Mouse (Mus musculus): ENCODE data around the gene Pigo. TPM values are rescaled to one million over a fixed set of nuclear protein-coding genes. Genes with fewer than 3 reads are reported as not detected.
A peak's percentile ranks its signal among the peaks of the same experiment; 100 is the strongest.
"Not testable (repeated sequence)": the region's sequence is repeated elsewhere in the genome, so short reads cannot be mapped to it uniquely, and the experiment has no call there.

Pigo gene
- polyA plus RNA-seq, 1 experiment from 2014 or later: 15.0 TPM

DNA sequence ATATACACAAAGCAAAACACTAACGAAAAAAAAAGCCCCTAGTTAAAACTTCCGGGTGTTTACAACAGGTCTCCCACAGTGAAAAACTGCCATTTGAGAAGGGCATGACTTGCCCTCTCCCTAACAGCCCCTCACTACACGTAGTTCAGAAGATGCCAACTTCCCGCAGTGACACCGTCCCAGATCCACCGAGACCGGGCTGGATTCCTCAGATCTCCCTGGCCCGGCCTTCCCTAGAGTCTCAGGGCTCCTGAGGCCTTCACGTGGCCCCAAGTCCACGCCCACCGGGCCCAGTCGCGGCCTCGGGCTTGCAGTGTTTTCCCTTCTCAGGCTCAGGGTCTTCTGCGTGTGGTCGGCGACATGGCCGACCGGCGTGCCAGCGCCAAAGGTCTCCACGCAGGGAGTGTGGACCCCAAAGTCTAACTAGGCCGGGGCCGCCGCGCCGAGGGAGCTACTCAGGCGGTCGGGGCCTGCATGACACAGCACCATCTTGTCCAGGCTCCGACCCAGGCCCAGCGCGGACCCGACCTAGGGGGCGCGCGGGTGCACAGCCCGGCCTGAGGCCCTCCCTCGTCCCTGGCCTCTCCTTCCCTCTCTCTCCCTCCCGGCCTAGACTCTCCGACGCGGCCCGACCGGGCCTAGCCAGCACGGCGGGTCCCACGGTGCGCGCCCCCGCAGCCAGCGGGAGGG is 26.0 kb downstream of the Pigo start:
- no peaks in the 10 kb centered on the region for H3K9me3 ChIP-seq (replicated peaks)
- peak overlapping the region; percentile 85 for H3K4me3 ChIP-seq
- peak overlapping the region; percentile 99 for H3K27ac ChIP-seq
- H3K4me2 ChIP-seq: peak overlapping the region; percentile 71
- peaks cover 20% of the 10 kb centered on the region for H3K4me1 ChIP-seq (replicated peaks)
- H3K9ac ChIP-seq: peak overlapping the region; percentile 99
- H3K36me3 ChIP-seq: peaks cover 11% of the 10 kb centered on the region
- WGBS: under 1% methylated on average over 51 of the region's 51 CpGs
- peak; percentile 83 for ATAC-seq (replicated peaks; ENCODE audit: insufficient number of reproducible peaks, insufficient read depth, low FRiP score, low read depth)
- no peaks in the 10 kb centered on the region for H3K27me3 ChIP-seq

DNA sequence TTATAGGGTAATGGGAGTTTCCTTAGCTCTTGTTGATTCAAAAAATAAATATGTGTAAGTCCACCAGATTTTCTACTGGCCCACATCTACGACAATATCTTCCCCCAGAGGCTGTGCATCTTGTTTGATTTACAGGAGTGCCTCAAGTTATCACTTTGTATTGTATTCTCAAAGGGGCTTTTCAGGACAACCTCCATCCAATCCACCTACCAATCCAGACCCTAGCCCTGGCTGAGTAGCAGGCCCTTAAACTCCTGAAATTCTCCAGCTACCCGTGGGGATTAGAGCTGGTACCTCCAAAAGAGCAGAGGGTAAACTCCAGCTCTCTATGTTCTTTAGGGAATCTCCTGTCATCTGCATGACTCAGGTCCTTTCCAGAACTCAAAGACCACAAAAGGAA is 27.6 kb downstream of the Pigo start:
- peak overlapping the region; percentile 99 for H3K27ac ChIP-seq
- H3K4me3 ChIP-seq: peak overlapping the region; percentile 85
- H3K4me1 ChIP-seq (replicated peaks): peaks cover 20% of the 10 kb centered on the region
- no peaks in the 10 kb centered on the region for H3K27me3 ChIP-seq
- peak overlapping the region; percentile 44; the same call in 1 of the 2 replicates for H3K9ac ChIP-seq
- WGBS: 26% methylated on average over 2 of the region's 2 CpGs
- H3K4me2 ChIP-seq: peak overlapping the region; percentile 71
- peaks cover 27% of the 10 kb centered on the region for H3K36me3 ChIP-seq
- H3K9me3 ChIP-seq (replicated peaks): no peaks in the 10 kb centered on the region
- no peak for ATAC-seq (replicated peaks; ENCODE audit: insufficient number of reproducible peaks, insufficient read depth, low FRiP score, low read depth)

DNA sequence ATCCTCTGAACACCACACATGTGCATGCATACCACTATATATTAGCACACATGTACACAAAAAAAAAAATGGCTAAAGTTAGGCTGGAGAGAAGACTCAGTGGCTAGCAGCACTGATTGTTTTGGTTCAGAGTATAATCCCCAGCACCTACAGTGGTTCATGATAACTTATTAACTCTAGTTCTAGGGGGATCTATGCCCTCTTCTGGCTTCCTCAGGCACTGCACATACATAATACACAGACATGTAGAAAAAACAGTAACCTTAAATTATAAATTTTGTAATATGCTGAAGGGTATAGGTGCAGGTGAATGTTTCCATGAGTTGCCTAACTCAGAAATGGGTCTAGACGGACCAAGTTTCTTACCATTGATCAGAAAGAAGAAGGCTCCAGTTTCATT is 37.3 kb downstream of the Pigo start:
- 63% methylated on average over 1 of the region's 1 CpGs for WGBS
- Histone ChIP-seq H3K4me2 (no peak overlapping the region), H3K4me1 (replicated peaks) (no peaks in the 10 kb centered on the region), H3K9ac (no peak overlapping the region), H3K9me3 (replicated peaks) (no peaks in the 10 kb centered on the region), H3K27ac (no peak overlapping the region), H3K27me3 (no peaks in the 10 kb centered on the region), H3K4me3 (no peak overlapping the region), H3K36me3 (peaks cover 96% of the 10 kb centered on the region)
- ATAC-seq (replicated peaks; ENCODE audit: insufficient number of reproducible peaks, insufficient read depth, low FRiP score, low read depth): no peak

DNA sequence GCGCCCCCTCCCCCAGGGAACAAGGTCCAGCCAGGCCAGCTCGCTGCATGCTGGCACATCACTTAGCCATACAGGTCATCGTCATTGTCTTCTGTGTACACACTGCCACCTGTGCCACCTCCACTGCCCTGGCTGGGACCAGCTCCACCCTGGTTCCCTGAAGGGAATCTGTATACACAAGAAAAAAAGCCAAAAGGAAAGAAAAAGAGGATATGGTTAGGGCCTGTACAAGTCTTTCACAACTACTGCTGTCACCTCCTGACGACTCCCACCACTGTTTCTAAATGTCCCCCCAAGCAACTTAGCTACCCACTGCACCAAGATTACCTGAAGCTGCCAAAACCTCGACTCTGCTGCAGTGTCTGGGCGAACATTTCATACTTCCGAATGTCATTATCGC is 45.2 kb downstream of the Pigo start:
- not testable (repeated sequence) for H3K9me3 ChIP-seq (replicated peaks); H3K4me1 ChIP-seq (replicated peaks); H3K27ac ChIP-seq; ATAC-seq (replicated peaks; ENCODE audit: insufficient number of reproducible peaks, insufficient read depth, low FRiP score, low read depth); H3K4me2 ChIP-seq; H3K4me3 ChIP-seq; H3K9ac ChIP-seq; H3K27me3 ChIP-seq
- H3K36me3 ChIP-seq: peaks cover 73% of the 10 kb centered on the region
- WGBS: 88% methylated on average over 8 of the region's 8 CpGs

DNA sequence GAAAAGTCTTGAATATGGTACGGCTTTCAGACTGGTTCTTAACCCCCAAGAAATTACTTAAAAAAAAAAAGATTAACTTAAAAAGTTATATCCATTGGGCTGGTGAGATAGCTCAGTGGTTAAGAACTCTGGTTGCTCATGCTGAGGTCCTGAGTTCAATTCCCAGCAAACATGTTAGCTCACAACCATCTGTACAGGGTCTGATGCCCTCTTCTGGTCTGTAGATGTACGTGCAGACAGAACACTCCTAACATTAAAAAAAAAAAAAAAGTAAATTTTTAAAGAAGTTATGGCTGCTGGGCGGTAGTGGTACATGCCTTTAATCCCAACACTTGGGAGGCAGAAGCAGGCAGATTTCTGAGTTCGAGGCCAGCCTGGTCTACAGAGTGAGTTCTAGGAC is 47.6 kb downstream of the Pigo start:
- Histone ChIP-seq H3K27ac (no peak overlapping the region), H3K27me3 (no peaks in the 10 kb centered on the region), H3K9ac (no peak overlapping the region), H3K4me2 (no peak overlapping the region), H3K9me3 (replicated peaks) (no peaks in the 10 kb centered on the region), H3K4me1 (replicated peaks) (0 out of 2 replicates have a peak, but pooled peaks cover 4% of the 10 kb centered on the region), H3K36me3 (peaks cover 51% of the 10 kb centered on the region), H3K4me3 (no peak overlapping the region)
- WGBS: 89% methylated on average over 4 of the region's 4 CpGs
- ATAC-seq (replicated peaks; ENCODE audit: insufficient number of reproducible peaks, insufficient read depth, low FRiP score, low read depth): no peak

DNA sequence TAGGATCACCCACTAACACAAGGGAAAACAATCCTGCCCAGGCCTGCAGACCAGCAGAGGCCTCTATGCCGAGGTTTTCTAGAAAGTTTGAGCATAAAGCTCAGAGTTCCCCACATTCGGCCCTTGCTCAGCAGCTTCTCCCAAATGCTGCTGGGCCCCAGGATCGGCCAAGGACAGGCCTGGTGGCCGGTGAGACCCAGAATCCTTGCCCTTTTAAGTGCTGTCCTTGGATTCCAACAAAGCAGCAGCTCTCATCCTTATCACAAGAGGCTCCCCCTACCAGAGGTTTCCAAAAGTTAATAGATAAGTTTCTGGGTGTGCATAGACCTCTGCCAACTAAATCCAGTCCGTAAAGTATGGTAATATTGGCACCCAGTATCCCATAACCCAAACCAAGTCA is 51.8 kb downstream of the Pigo start:
- H3K4me3 ChIP-seq: no peak overlapping the region
- no peaks in the 10 kb centered on the region for H3K9me3 ChIP-seq (replicated peaks)
- WGBS: 38% methylated on average over 5 of the region's 5 CpGs
- H3K36me3 ChIP-seq: peaks cover 15% of the 10 kb centered on the region
- no peak overlapping the region for H3K27ac ChIP-seq
- H3K4me1 ChIP-seq (replicated peaks): 0 out of 2 replicates have a peak, but pooled peaks cover 4% of the 10 kb centered on the region
- no peak overlapping the region for H3K4me2 ChIP-seq
- no peak for ATAC-seq (replicated peaks; ENCODE audit: insufficient number of reproducible peaks, insufficient read depth, low FRiP score, low read depth)
- no peak overlapping the region for H3K9ac ChIP-seq
- H3K27me3 ChIP-seq: no peaks in the 10 kb centered on the region

DNA sequence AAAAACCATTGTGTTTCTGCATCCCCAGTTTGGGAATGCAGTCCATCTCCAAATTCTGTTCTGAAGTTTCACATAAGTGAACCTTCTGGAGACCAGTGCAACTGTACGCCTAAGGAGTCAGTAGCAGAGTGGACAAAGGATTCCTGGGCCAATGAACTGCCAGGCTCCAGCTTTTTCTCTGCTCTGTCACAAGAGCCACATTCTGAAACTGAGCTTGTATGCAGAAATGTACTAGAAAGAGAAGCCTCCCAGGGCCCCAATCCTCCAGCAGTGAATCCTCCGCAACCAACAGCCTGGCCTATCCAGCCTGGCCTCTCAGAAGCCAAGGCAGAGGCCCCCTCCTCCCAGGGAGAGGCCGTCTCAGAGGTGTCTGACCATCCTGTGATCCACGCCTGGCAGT is 52.7 kb downstream of the Pigo start:
- Histone ChIP-seq H3K9ac (no peak overlapping the region), H3K27me3 (no peaks in the 10 kb centered on the region), H3K9me3 (replicated peaks) (no peaks in the 10 kb centered on the region), H3K4me3 (no peak overlapping the region), H3K4me2 (no peak overlapping the region), H3K36me3 (peaks cover 6% of the 10 kb centered on the region), H3K27ac (no peak overlapping the region), H3K4me1 (replicated peaks) (0 out of 2 replicates have a peak, but pooled peaks cover 4% of the 10 kb centered on the region)
- ATAC-seq (replicated peaks; ENCODE audit: insufficient number of reproducible peaks, insufficient read depth, low FRiP score, low read depth): no peak
- WGBS: 72% methylated on average over 4 of the region's 4 CpGs

DNA sequence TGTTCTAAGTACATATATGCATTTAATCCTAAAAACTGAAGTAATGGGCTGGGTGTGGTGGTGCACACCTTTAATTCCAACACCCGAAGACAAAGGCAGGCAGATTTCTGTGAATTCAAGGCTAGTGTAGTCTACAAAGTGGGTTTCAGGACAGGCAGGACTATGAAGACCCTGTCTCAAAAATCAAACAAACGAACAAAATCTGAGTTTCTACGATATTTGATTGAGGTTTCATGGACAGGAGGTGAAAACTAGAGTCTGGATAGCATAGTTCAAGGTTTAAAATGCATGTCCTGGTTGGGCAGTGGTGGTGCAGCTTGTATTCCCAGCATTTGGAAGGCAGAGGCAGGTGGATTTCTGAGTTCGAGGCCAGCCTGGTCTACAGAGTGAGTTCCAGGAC is 56.3 kb downstream of the Pigo start, which contains the start of gene 1700022I11Rik:
TSS of gene 1700022I11Rik (plus strand) at position 301 of the 400 bp plus-strand sequence.
- Histone ChIP-seq H3K4me2 (no peak within 1 kb of the TSS), H3K9me3 (replicated peaks) (no peaks in the 10 kb centered on the region), H3K27me3 (no peaks in the 10 kb centered on the region), H3K4me1 (replicated peaks) (peaks cover 12% of the 10 kb centered on the region), H3K9ac (no peak within 1 kb of the TSS), H3K27ac (no peak within 1 kb of the TSS), H3K36me3 (no peaks in the 10 kb centered on the region), H3K4me3 (no peak within 1 kb of the TSS)
- no peak for ATAC-seq (replicated peaks; ENCODE audit: insufficient number of reproducible peaks, insufficient read depth, low FRiP score, low read depth)
- 84% methylated on average over 4 of the region's 4 CpGs for WGBS

Other genes with a start within 250 kb of the Pigo start
- gene Fam205a1, start 171.9 kb downstream of the Pigo start, polyA plus RNA-seq (2015; fragmentation: Nextera tagmentation; extraction: Ambion mirVana): not detected in 2 replicates
- gene Gm12394, start 169.0 kb downstream of the Pigo start, polyA plus RNA-seq (2015; fragmentation: Nextera tagmentation; extraction: Ambion mirVana): 0.08 and 0.13 TPM in 2 replicates
- 0.20 and 0.41 TPM in 2 replicates for gene Fam205c, start 151.6 kb downstream of the Pigo start, polyA plus RNA-seq (2015; fragmentation: Nextera tagmentation; extraction: Ambion mirVana)
- 4.1 and 4.3 TPM in 2 replicates for gene Phf24, start 109.2 kb downstream of the Pigo start, polyA plus RNA-seq (2015; fragmentation: Nextera tagmentation; extraction: Ambion mirVana)
- 17.7 and 18.2 TPM in 2 replicates for gene Dnajb5, start 76.0 kb downstream of the Pigo start, polyA plus RNA-seq (2015; fragmentation: Nextera tagmentation; extraction: Ambion mirVana)
- 0.18 and 0.42 TPM in 2 replicates for gene 1700022I11Rik, start 56.2 kb downstream of the Pigo start, polyA plus RNA-seq (2015; fragmentation: Nextera tagmentation; extraction: Ambion mirVana)
- 437 and 463 TPM in 2 replicates for gene Vcp, start 25.3 kb downstream of the Pigo start, polyA plus RNA-seq (2015; fragmentation: Nextera tagmentation; extraction: Ambion mirVana)
- 9.8 and 13.5 TPM in 2 replicates for gene Fancg, start 15.3 kb downstream of the Pigo start, polyA plus RNA-seq (2015; fragmentation: Nextera tagmentation; extraction: Ambion mirVana)
- 189 and 209 TPM in 2 replicates for gene Stoml2, start 5.9 kb upstream of the Pigo start, polyA plus RNA-seq (2015; fragmentation: Nextera tagmentation; extraction: Ambion mirVana)
- 14.1 and 17.3 TPM in 2 replicates for gene Fam214b, start 20.4 kb upstream of the Pigo start, polyA plus RNA-seq (2015; fragmentation: Nextera tagmentation; extraction: Ambion mirVana)
- 10.1 and 11.8 TPM in 2 replicates for gene Unc13b, start 33.1 kb upstream of the Pigo start, polyA plus RNA-seq (2015; fragmentation: Nextera tagmentation; extraction: Ambion mirVana)
- 0.19 and 0.25 TPM in 2 replicates for gene Atp8b5, start 241.3 kb upstream of the Pigo start, polyA plus RNA-seq (2015; fragmentation: Nextera tagmentation; extraction: Ambion mirVana)

All from heart, embryonic 15.5 days (tissue).